Mouse (Mus musculus) megakaryocyte, embryonic 14.5 days (primary cell): ENCODE measurements around the gene Sfpq.

Experiments used
- FLI1 ChIP-seq: IDR thresholded peaks from 2 replicates; pipeline ENCODE4 v1.6.1; 2012; ENCODE audit warnings: low read length, inconsistent platforms, mixed read lengths
- GATA1 ChIP-seq: IDR thresholded peaks from 3 replicates; pipeline ENCODE4 v1.6.1; 2012; ENCODE audit warnings: mixed read lengths, low read length, inconsistent platforms, borderline replicate concordance

GRCm38 (mm10) chr4:126992356-126992755 is 28.8 kb upstream of the Sfpq start:
- TF ChIP-seq GATA1 (no peak), FLI1 (no peak)
